Mouse (Mus musculus): ENCODE results near the gene Grin2b. TPM values are rescaled to one million over a fixed set of nuclear protein-coding genes. Genes with fewer than 3 reads are reported as not detected.

The Grin2b gene
- polyA plus RNA-seq (2016; fragmentation: Nextera tagmentation; extraction: Ambion mirVana) = 0.97 and 1.8 TPM in 2 replicates

DNA sequence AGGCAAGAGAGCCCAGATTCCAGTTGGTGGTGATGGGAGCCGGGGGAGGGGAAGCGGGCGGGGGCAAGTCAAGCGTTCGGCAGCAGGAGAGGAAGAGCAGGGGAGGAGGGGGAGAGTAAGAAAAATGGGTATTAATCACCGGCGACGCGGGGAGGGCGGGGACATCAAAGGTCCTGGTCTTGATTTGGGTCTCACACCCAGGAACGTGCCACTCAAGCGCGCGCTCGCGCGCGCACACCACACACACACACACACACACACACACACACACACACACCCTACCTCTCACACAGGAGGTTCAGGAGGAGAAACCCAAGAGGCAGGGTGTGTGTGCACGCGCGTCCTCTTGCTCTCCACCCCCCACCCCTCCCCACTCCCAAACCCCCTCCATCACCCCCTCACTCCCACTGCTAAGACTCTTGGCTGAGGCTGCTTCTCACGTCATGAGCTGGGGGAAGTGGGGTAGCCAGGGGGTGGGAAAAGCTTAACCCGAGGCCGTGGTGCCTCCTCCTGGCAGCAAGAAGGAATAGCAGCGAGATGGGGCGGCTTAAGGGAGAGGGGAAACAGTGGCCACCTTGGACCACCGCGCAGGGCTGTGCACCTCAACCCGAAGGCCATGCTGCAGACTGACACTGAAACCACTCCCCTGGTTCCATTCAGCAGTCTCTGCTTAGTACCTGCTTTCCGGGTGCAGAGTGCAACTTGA is at the start of gene Grin2b:
Gene Grin2b (minus strand): TSS at position 321 of the 706 bp plus-strand sequence.
- H3K9me3 ChIP-seq = no peaks in the 10 kb centered on the region
- peaks cover 61% of the 10 kb centered on the region for H3K27me3 ChIP-seq
- peak within 1 kb of the TSS; percentile 52 for H3K4me3 ChIP-seq (replicated peaks)
- H3K4me2 ChIP-seq = peak within 1 kb of the TSS; percentile 95
- ATAC-seq (ENCODE audit: insufficient number of reproducible peaks, insufficient read depth, low FRiP score, low TSS enrichment, low read depth) = peak; percentile 61; the same call in 1 of the 2 replicates
- peaks cover 7% of the 10 kb centered on the region; the same call in 1 of the 2 replicates for H3K4me1 ChIP-seq (replicated peaks)
- no peak within 1 kb of the TSS for H3K27ac ChIP-seq
- H3K36me3 ChIP-seq = no peaks in the 10 kb centered on the region
- peak within 1 kb of the TSS; percentile 37; the same call in 1 of the 2 replicates for H3K9ac ChIP-seq (replicated peaks)
- under 1% methylated on average over 20 of the region's 30 CpGs for WGBS

DNA sequence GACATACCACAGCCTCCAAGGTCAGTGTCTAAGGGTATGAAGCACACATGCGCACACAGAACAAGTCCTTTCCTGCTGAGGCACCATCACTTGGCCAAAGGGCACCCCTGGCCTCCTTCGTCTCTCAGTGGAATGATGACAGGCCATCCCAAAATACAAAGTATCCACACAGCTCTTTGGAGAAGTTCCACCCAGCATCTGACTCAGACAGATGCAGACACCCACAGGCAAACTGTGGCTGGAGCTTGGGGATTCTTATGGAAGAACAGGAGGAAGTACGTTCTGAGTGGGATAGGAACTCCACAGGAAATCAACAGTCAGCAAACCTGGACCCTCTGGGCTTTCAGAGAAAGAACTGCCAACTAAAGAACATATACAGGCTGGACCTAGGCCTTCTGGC is 48.6 kb upstream of the Grin2b start:
- H3K27me3 ChIP-seq = no peaks in the 10 kb centered on the region
- 91% methylated on average over 3 of the region's 3 CpGs for WGBS
- no peaks in the 10 kb centered on the region for H3K36me3 ChIP-seq
- H3K9me3 ChIP-seq = no peaks in the 10 kb centered on the region
- H3K9ac ChIP-seq (replicated peaks) = no peak overlapping the region
- no peak overlapping the region for H3K4me2 ChIP-seq
- no peak overlapping the region for H3K4me3 ChIP-seq (replicated peaks)
- no peak for ATAC-seq (ENCODE audit: insufficient number of reproducible peaks, insufficient read depth, low FRiP score, low TSS enrichment, low read depth)
- no peak overlapping the region for H3K27ac ChIP-seq
- no peaks in the 10 kb centered on the region for H3K4me1 ChIP-seq (replicated peaks)

DNA sequence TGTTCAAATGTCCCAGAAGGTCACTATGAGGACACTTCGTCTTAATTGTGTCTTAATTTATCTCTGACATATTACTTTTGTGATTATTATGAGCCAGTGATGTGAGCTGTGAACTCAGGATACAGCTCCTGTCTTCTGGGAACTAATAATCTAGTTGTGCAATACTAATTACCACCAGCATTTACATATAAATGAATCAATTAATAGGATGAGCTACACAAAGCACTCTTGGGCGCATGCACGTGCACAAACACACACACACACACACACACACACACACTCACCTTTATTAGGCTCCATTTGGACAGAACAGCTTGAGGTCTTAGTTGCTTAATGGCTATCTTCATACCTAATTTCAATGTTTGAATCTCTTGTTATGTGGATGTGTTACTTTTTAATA is 37.1 kb upstream of the Grin2b start:
- Histone ChIP-seq H3K4me2 (no peak overlapping the region), H3K27me3 (no peaks in the 10 kb centered on the region), H3K4me1 (replicated peaks) (no peaks in the 10 kb centered on the region), H3K36me3 (no peaks in the 10 kb centered on the region), H3K4me3 (replicated peaks) (no peak overlapping the region), H3K27ac (no peak overlapping the region), H3K9me3 (no peaks in the 10 kb centered on the region), H3K9ac (replicated peaks) (no peak overlapping the region)
- 90% methylated on average over 3 of the region's 3 CpGs for whole genome bisulfite sequencing
- ATAC-seq (ENCODE audit: insufficient number of reproducible peaks, insufficient read depth, low FRiP score, low TSS enrichment, low read depth) = no peak

DNA sequence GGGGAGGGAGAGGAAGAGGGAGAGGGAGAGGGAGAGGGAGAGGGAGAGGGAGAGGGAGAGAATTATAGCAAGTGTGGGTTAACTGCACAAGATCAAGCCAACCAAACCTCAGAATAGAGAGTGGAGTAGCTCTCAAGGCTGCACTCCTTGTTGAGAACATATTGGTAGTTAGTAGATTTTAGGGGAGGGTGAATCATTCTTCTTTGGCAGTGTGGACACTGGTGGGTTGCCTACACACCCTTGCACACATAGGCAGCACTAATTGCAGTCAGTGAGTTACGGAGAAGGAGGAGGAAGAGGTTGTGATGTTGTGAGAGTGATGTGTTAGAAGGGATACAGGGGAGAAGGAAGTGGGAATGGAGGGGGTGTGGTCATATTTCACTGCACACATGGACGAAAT is 26.5 kb upstream of the Grin2b start:
- no peak overlapping the region for H3K4me2 ChIP-seq
- no peaks in the 10 kb centered on the region for H3K36me3 ChIP-seq
- ATAC-seq (ENCODE audit: insufficient number of reproducible peaks, insufficient read depth, low FRiP score, low TSS enrichment, low read depth) = no peak
- WGBS = 92% methylated on average over 2 of the region's 2 CpGs
- H3K27ac ChIP-seq = no peak overlapping the region
- no peaks in the 10 kb centered on the region for H3K27me3 ChIP-seq
- H3K9ac ChIP-seq (replicated peaks) = no peak overlapping the region
- no peaks in the 10 kb centered on the region for H3K9me3 ChIP-seq
- no peak overlapping the region for H3K4me3 ChIP-seq (replicated peaks)
- H3K4me1 ChIP-seq (replicated peaks) = no peaks in the 10 kb centered on the region

DNA sequence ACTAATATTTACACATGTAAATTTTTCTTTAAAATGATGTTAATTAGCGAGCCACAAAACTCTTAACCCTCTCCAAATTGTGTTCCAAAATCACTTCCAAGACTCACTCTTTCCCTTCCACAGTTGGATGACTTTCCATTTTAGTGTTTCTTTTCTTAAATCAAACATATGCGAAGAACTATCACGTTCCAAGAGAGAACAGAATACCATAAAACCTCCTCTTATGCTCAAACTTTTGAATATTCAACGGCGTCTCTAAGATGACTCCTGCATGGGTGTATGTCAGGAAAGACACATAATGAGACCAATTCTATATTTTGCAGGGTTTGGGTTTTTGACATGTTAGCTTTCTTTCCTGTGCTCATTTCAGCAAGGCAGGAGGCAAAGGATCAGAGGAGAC is 21.3 kb upstream of the Grin2b start:
- H3K36me3 ChIP-seq = no peaks in the 10 kb centered on the region
- H3K27me3 ChIP-seq = no peaks in the 10 kb centered on the region
- no peak overlapping the region for H3K4me2 ChIP-seq
- H3K9me3 ChIP-seq = no peaks in the 10 kb centered on the region
- H3K4me3 ChIP-seq (replicated peaks) = no peak overlapping the region
- no peak overlapping the region for H3K27ac ChIP-seq
- 85% methylated on average over 5 of the region's 5 CpGs for WGBS
- H3K9ac ChIP-seq (replicated peaks) = no peak overlapping the region
- no peaks in the 10 kb centered on the region for H3K4me1 ChIP-seq (replicated peaks)
- no peak for ATAC-seq (ENCODE audit: insufficient number of reproducible peaks, insufficient read depth, low FRiP score, low TSS enrichment, low read depth)

DNA sequence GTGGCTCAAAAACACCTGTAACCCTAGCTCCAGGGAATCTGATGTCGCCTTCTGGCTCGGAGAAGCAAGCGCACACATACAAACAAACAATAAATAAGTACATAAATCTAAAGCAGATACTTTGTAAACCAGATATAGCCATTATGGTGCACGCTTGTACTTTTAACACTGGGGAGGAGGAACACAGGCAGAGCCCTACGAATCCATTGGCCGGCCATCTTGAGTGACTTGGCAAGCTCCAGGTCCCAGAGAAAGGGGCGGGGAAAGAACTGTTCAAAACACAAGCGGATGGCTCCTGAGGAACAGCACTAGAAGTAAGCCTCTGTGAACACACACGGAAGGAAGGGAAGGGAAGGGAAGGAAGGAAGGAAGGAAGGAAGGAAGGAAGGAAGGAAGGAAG is 4.8 kb upstream of the Grin2b start:
- Histone ChIP-seq H3K9me3 (no peaks in the 10 kb centered on the region), H3K4me3 (replicated peaks) (no peak overlapping the region), H3K9ac (replicated peaks) (no peak overlapping the region), H3K4me2 (no peak overlapping the region), H3K27me3 (peaks cover 16% of the 10 kb centered on the region), H3K27ac (no peak overlapping the region), H3K4me1 (replicated peaks) (peaks cover 5% of the 10 kb centered on the region; the same call in 1 of the 2 replicates), H3K36me3 (no peaks in the 10 kb centered on the region)
- WGBS = 89% methylated on average over 9 of the region's 9 CpGs
- ATAC-seq (ENCODE audit: insufficient number of reproducible peaks, insufficient read depth, low FRiP score, low TSS enrichment, low read depth) = no peak

DNA sequence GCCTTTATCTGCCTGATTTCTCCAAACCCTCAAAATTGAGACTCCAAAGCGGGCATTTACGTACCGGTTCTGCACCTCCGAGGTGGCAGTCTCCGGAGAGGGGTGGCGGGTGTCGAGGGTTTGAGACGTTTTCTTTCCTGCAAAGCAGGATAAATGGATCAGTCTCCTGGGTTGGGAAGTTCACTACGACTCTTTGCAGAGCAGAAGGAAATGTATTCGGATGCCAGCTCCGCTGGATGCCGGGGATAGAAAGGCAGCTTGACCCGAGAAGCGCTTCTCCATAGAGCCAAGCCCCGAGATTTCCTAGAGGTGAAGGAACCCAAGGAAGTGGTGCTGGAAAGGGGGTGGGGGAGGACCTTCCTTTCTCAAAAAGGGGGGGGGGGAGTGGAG is 515 bp downstream of the Grin2b start:
- Histone ChIP-seq H3K9ac (replicated peaks) (no peak overlapping the region), H3K4me1 (replicated peaks) (peaks cover 7% of the 10 kb centered on the region; the same call in 1 of the 2 replicates), H3K4me3 (replicated peaks) (peak overlapping the region; percentile 52), H3K27me3 (peaks cover 61% of the 10 kb centered on the region), H3K4me2 (peak overlapping the region; percentile 95), H3K36me3 (no peaks in the 10 kb centered on the region), H3K9me3 (no peaks in the 10 kb centered on the region), H3K27ac (no peak overlapping the region)
- WGBS = under 1% methylated on average over 15 of the region's 15 CpGs
- 0 out of 2 replicates have a peak, but pooled peaks have one; percentile 31 for ATAC-seq (ENCODE audit: insufficient number of reproducible peaks, insufficient read depth, low FRiP score, low TSS enrichment, low read depth)

DNA sequence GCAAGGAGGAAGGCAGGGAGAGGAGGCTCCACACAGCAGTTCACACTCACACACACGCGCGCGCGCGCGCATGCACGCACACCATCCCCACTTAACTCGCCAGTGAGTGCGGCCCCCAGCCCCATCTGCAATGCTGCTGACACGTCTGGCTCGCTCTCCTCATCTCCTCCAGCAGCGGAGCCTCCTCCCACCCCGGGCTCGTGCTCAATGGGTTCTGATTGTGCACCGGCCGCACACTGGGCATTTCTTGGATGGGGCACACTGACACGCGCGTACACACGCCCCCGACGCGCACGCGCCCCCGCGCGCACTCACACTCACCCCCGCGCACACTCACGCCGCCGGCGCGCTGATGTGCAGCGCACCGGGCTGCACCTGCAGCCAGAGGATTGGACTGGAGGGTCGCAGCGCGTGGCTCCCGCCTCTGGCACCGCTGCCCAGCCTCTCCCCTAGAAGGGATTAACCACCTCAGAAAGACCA is 1.1 kb downstream of the Grin2b start:
- WGBS = 1% methylated on average over 43 of the region's 43 CpGs
- peak overlapping the region; percentile 95 for H3K4me2 ChIP-seq
- H3K4me1 ChIP-seq (replicated peaks) = peaks cover 7% of the 10 kb centered on the region; the same call in 1 of the 2 replicates
- H3K27me3 ChIP-seq = peaks cover 61% of the 10 kb centered on the region
- no peaks in the 10 kb centered on the region for H3K9me3 ChIP-seq
- no peaks in the 10 kb centered on the region for H3K36me3 ChIP-seq
- H3K9ac ChIP-seq (replicated peaks) = peak overlapping the region; percentile 37; the same call in 1 of the 2 replicates
- no peak overlapping the region for H3K27ac ChIP-seq
- peak; percentile 65 for ATAC-seq (ENCODE audit: insufficient number of reproducible peaks, insufficient read depth, low FRiP score, low TSS enrichment, low read depth)
- H3K4me3 ChIP-seq (replicated peaks) = peak overlapping the region; percentile 52

DNA sequence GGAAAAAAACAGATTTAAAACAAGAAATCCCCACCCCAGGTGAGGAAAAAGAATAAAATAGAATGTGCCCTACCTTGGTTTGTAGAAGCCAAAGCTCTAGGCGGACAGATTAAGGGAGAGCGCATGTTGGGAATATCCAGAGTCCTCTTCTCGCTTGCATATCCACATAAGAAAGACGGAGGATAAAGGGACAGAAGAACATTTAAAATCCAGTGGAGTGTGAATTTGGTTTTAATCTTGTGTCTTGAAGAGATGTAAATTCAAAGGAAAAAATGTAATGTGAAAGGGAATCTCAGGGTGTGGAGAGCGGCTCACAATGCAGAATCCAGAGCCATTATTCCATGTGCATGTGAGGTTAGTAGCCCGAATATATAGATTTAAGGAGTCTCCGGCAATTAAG is 2.0 kb downstream of the Grin2b start:
- 0 out of 2 replicates have a peak overlapping the region, but pooled peaks have one; percentile 52 for H3K4me3 ChIP-seq (replicated peaks)
- peaks cover 7% of the 10 kb centered on the region; the same call in 1 of the 2 replicates for H3K4me1 ChIP-seq (replicated peaks)
- H3K27ac ChIP-seq = no peak overlapping the region
- no peak overlapping the region for H3K9ac ChIP-seq (replicated peaks)
- no peaks in the 10 kb centered on the region for H3K9me3 ChIP-seq
- 18% methylated on average over 7 of the region's 7 CpGs for WGBS
- H3K4me2 ChIP-seq = peak overlapping the region; percentile 95; the same call in 1 of the 2 replicates
- H3K27me3 ChIP-seq = peaks cover 61% of the 10 kb centered on the region
- H3K36me3 ChIP-seq = no peaks in the 10 kb centered on the region
- no peak for ATAC-seq (ENCODE audit: insufficient number of reproducible peaks, insufficient read depth, low FRiP score, low TSS enrichment, low read depth)

DNA sequence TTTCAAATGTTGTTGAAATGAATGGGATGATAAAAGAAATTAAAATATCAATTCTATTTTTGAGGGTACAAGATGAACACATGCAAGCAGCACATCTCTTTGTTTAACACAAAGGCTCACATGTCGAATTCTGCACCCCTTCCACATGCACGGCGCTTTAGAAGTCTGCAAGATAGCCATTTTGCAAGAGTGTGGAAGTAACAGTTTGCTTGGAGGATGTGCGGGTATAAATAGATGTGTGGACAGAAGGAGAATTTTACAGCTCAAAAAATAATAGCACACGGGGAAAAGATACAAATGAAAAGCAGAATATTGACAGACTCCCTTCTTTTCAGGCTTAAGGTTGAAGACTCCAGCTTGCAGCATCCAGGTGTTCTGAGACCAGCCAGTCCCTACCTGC is 2.9 kb downstream of the Grin2b start:
- 85% methylated on average over 5 of the region's 5 CpGs for WGBS
- Histone ChIP-seq H3K4me1 (replicated peaks) (peaks cover 7% of the 10 kb centered on the region; the same call in 1 of the 2 replicates), H3K9me3 (no peaks in the 10 kb centered on the region), H3K27ac (no peak overlapping the region), H3K27me3 (peaks cover 61% of the 10 kb centered on the region), H3K9ac (replicated peaks) (no peak overlapping the region), H3K4me3 (replicated peaks) (no peak overlapping the region), H3K4me2 (no peak overlapping the region), H3K36me3 (no peaks in the 10 kb centered on the region)
- no peak for ATAC-seq (ENCODE audit: insufficient number of reproducible peaks, insufficient read depth, low FRiP score, low TSS enrichment, low read depth)

DNA sequence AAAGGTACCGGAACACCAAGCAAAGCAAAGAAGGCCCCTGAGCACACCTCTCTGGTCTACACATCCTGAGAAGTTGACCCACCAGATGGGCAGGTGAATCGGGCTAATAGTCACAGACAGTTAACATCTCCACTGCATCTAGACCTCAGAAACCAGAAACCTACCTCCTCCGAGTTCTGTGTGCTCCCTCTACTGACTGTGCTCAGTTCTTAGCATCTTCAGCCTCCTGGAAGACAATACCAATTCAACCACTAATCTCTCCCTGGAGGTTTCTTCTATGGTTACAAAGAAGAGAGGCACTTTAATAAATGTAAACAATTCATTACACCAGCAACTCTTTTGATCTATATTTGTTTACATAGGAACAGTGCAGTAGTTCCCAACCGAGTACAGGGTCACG is 6.0 kb downstream of the Grin2b start:
- Histone ChIP-seq H3K9me3 (no peaks in the 10 kb centered on the region), H3K36me3 (no peaks in the 10 kb centered on the region), H3K27me3 (peaks cover 38% of the 10 kb centered on the region), H3K9ac (replicated peaks) (no peak overlapping the region), H3K4me1 (replicated peaks) (no peaks in the 10 kb centered on the region; the same call in 1 of the 2 replicates), H3K4me2 (no peak overlapping the region), H3K4me3 (replicated peaks) (no peak overlapping the region), H3K27ac (no peak overlapping the region)
- WGBS = 80% methylated on average over 5 of the region's 5 CpGs
- ATAC-seq (ENCODE audit: insufficient number of reproducible peaks, insufficient read depth, low FRiP score, low TSS enrichment, low read depth) = no peak
